Mouse (Mus musculus) gonadal fat pad, adult 2 months (tissue): Measurements from ENCODE around the gene Fam181a. TPM values are rescaled to one million over a fixed set of nuclear protein-coding genes. Genes with fewer than 3 reads are reported as not detected.
A peak's percentile ranks its signal among the peaks of the same experiment; 100 is the strongest.

ENCODE experiments used
- DNase-seq: peaks from one replicate; pipeline ENCODE4 v3.0.0-alpha.2; 2012; ENCODE audit warnings: low read depth
- polyA plus RNA-seq: library from polyadenylated mRNA; depleted of rRNA; stranded (reverse); fragments of >200 nt; gene quantifications from 2 replicates; pipeline ENCODE4 v1.2.3, GENCODE M21; 2012

Gene Fam181a
- polyA plus RNA-seq, 1 experiment, result 0.14 TPM

DNA sequence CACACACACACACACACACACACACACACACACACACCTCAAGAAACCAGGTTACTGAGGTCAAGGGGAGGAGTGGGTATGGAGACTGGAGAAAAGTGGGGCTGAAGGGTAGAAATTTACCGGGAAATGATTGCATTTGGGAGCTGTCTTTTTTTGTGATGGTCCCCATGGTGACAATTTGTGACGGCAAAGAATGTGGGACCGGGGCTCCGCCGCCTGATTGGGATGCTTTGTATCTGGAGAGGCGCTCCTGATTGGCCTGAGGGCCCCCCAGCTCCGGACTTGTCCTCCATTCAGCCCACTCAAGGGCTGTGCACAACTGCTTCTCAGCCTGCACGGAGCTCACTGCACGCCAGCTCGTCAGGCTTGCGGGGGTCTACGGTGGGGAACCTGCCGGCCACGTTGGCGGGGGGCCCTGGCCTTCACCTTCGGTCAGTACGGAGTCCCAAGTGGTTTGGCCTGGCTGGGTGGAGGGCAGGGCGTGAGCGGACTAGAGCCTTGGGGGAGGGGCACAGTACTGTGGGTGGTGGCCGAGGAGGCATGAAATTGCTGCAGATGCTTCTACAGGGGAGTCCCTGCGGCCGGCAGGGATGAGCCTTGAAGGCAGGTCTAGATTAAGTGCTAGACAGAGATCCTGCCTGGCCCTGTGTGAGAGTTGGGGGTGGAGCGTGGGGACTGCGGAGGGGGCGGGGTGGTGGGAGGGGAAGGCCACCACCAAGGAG lies 4.0 kb downstream of the Fam181a start:
- no peak for DNase-seq

DNA sequence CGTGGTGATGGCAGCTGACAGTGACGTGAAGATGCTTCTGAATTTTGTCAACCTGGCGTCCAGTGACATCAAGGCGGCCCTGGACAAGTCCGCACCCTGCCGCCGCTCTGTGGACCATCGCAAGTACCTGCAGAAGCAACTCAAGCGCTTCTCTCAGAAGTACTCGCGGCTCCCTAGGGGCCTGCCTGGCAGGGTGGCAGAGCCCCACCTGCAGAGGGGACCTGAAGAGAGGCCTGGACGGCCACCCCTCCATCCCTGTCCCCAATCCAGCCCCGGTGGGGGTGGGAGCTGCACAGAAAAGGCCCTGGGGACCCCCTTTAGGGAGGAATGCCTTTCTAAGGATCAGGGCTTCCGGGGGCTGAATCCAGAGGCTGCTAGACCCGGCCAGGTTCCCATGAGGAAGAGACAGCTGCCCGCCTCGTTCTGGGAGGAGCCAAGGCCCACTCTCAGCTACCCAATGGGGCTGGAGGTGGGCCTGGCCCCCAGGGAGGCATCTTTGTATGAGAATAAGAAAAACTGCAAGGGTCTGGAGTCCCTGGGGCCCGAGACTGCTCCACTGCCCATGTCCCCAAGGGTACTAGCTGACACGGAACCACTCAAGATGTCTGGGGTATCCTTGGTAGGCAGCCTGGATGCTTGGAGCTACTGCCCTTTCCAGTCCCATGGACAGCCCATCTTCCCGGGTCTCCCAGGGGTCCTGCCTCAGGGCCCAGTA lies 5.2 kb downstream of the Fam181a start:
- no peak for DNase-seq

DNA sequence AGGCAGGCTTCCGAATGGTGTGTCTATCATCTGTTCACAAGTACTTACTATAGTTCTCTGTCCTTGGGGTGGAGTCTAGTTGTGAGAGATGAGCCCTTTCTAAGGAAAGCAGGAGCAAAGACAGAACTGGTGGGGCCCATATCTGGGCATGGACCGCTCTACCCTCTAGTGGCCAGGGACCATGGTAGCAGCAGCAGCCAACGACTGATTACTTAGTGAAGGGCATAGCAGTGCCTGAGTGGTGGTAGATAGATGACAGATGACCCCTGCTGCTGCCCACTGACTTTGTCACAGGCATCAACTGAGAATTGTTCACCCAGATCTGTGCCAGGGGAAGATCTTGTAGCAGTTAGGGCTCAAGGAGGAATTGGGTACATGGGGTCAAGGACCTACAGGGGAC lies 12.0 kb downstream of the Fam181a start:
- no peak for DNase-seq

DNA sequence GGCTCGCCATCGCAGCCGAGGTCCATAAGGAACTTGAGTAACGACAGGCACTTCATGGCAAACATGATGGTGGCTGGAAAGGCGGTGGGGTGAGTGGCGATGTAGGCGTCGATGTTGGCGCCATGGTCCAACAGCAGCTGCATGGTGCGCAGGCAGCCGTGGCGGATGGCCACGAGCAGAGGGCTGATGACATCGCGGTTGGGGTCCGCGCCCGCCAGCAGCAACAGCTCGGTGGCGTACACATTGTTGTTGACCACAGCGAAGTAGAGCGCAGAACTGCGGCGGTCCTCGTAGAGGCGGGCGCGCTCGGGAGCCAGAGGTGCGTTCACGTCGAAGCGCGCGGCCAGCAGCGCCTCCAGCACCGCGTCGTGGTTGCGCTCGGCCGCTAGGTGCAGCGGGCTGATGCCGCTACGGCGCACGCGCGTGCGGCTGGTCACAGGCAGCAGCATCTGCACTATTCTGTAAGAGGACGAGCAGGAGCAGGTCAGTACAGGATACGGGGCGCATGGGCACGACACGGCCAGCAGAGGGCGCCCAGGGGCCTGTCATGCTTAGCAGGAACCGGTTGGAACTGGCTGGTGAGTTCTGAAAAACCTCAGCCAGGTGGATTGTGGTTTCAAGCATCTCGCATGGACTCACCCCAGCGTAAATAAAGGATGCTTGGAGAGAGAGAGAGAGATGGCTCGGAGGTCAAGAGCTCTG lies 14.5 kb downstream of the Fam181a start:
- no peak for DNase-seq

DNA sequence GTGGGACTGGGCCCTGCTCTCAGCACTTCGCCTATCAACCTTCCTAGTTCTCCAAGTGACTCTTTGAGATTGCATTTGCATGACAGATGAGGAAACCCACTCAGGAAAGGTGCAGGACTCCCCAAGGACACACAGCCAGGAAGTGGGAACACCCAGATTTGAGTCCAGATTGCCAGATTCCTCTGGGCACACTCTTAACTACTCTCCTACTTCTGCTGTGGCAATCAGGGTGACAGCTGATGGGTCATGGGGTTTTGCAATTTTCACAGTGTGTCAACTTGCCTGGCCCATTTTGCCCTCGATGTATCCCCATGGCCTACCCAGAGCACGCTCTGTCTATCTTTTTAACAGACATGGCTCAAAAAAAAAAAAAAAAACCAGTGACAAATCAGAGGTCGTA lies 15.8 kb downstream of the Fam181a start:
- peak; percentile 51 for DNase-seq

DNA sequence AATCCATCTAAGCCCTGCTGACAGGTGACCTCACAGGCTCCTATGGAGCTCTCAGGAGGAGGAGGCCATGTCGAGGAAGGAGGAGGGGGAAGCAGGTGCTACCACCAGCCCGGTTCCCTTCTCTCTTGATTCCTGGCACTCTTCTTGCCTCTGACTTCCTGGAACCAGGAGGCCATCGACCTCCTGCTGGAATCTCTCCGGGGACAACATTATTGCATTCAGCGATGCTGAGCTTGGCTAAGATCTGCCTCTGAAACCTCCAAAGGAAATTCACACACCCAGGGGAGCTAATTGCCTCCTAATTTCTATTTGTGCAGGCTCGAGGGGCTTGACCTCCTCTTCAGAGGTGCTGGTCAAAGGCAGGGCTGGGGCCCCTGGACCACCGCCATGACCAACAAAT lies 16.3 kb downstream of the Fam181a start:
- DNase-seq, result no peak

DNA sequence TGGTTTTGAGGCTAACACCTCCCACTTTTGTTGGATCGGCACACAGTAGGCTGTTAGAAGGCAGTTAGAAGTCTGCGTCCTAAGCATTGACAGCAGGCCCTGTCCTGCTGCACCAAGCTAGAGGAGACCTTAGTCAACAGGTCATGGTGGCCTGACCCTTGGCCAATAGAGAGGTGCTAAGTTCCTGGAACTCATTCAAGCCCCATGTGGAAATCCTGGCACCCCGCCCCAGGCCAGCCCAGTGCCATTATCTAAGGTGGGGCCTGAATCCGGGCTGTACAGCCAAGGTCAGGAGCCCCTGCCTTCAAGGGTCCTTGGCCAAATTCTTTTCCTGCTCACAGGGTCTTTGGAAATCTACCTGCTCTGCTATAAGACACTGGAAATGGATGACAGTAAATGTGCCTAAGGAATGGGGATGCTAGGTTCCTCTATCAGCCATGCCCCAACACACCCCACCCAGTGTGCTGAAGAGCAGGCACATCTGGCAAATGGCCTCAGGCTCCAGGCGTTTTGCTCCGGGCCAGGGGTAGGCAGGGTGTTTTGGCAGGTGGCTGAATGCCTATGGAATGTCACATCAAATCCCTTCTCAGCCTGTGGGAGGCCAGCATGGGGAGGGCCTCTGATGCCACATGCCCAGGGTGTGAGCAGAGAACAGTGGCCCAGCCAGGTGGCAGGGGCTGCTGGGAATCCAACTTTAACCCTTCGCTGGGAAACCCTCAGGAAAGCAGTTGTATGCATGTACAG lies 17.8 kb downstream of the Fam181a start:
- no peak for DNase-seq

DNA sequence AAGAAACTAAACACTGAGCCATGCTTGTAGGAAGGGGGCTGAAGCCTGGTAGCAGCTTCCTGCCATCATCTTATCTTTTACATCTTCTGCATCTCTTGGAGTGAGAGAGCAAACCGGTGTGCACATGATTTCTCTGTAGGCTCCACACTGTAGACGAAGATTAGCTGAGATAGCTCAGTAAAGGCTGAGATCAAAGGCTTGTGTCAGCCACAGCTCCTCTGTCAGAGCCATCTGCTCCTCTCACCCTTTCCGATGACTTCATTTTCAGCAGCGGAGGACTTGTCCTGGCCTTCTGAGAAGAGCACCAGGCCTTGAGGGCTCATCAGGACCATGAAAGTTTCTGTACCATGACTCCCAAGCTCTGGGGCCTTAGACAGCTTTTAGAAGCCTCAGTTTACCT lies 20.7 kb downstream of the Fam181a start:
- no peak for DNase-seq

DNA sequence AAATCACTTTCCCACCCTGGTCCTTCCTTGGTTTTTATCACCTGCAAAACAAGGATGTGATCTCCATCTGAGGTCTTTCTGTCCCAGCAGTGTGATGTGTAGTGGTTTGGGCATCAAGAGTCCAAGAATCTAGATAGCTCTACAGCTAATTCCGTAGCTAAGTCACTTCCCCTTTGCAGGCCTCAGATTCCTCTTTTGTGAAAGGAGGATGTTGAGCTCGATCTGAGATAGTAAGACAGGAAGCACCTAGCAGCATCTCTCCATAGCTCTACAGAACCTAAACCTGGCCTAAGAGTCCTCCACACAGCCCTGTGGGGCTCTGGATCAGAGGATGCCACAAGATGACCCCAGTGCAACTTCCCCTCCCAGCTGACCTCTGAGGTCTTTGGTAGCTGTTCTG lies 22.1 kb downstream of the Fam181a start:
- no peak for DNase-seq

DNA sequence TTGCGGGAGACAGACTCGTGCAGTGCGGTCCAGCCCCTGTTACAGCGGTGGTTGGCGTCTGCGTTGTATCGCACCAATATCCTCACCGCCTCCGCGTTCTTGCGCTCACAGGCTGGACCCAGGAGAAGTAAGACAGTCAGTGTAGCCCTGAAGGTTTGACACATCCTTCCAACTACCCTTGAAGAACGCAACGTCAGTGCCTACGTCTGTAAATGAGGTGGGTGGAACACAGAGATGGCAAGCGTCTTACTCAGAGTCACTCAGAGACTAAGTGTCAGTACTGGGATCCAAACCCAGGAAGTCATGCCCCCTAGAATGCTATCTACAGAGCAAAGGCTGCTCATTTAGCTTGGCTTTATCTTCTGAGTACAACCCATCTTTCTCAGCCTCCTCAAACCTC lies 22.7 kb downstream of the Fam181a start:
- DNase-seq, result no peak

DNA sequence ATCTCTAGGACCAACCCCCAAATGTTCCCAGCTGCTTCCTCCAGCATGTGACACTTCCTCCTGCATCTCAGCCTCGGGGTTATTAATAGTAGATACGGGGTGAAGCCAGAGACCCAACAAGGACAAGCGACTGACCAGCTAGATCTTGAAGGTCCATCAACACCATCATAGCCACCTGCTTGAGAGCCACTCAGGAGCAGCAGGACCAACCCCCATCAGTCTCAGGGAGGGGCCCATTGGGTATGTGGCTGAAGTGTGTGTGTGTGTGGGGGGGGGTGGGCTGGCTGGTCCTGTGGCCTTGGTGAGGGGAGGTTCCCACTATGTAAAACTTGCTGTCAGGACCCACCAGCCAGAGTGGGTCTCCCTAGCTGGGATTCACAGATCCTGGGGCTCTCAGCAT lies 26.0 kb downstream of the Fam181a start:
- no peak for DNase-seq

DNA sequence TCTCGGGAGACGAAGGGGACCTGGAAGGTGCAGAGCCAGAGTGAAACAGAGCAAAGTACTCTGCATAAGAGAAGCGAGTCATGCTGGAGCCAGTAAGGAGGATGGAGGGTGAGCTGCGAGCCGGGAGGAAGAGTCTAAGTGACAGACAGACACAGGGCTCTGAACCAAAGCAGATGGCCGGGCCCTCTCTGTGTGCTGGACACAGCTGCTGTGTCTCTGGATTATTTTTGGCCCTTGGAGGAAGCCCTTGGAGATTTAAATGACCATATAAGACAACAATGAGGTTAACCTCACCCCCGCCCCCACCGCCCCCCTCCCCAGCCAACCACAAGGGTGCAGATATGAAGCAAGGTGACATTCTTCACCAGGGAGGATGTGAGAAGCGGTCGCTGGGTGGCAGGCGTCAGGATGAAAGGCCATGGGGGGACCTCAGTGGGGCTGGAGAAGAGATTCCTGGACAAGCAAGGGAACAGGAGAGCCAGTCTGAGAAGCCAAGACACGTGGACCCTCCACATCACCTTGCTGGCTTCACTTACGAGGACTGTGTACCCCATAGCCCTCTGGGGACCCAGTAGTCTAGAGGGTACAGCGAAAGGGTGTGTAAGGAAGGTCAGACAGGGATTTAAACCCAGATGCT lies 27.5 kb downstream of the Fam181a start:
- DNase-seq, result no peak

DNA sequence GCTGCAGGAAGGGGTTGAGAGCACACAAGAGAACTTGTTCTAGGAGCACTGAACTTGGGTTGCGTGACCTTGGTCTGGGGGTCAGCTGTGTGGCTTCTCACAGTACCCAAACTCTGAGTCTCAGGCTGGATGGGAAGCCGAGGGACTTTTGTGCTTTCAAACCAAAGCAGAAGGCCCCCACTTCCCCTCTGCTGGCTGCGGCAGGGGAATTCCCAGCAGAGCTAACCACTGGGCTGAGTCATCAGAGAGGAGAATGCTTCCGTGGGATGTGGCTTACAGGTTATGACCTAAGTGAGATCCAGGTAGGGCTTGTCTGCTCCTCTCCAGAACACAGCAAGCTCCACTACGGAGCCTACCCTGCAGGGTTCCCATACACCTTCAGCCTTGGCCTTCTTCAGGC lies 30.4 kb downstream of the Fam181a start:
- no peak for DNase-seq

DNA sequence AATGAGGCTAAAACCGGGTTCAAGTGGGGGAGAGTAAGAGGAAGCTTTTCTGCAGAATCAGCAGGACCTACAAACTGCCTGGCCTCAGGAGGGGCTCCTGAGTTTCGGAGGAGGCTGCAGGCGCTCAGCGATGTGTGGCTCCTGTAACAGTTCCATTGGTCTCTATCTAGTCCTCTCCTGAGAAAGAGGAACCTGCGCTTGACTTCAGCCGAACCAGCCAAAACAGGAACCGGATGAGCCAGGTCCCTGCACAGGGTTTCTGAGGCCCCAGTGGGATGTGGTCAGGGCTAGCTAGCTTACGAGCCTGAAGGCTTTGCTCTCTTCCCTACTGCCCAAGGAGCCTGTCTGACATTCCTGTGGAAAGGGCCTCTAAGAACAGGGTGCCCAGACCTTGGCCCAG lies 32.7 kb downstream of the Fam181a start:
- no peak for DNase-seq

DNA sequence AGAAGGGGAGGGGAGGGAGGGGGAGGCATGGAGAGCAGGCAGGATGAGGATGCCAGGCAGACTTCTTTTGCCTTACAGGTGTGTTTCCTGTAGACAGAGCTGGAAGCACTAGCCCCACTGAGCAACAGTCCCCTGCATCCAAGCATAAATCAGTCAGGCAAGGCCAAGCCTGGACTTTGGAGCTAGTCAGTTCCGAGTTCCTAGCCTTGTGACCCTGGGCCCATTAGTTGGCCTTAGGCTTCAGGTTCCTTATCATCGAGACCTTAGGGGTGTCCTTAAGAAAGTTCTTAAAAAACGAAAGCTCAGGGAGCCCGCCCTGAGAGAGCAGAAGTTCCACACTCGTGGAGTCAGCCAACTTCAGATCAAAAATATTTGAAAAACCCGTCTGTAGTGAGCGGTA lies 34.2 kb downstream of the Fam181a start:
- DNase-seq, result no peak

DNA sequence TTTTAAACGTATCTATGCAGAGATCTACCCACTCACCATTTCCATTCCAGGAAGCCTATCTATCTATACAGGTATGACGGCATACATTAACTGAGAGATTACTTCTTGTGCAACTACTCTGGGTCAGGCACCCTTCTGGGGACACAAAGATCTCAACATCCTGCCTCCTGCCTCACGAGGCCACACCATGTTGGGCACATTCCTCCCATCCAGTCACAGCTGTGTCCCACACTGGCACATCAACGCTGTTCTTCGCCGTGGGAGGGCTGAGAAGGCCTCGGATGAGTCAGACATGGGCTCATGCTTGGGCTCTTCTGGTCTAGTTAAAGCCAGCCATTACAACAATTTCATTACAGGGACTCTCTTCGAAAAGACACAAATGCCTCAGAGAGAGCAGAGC lies 36.2 kb downstream of the Fam181a start:
- DNase-seq, result no peak

DNA sequence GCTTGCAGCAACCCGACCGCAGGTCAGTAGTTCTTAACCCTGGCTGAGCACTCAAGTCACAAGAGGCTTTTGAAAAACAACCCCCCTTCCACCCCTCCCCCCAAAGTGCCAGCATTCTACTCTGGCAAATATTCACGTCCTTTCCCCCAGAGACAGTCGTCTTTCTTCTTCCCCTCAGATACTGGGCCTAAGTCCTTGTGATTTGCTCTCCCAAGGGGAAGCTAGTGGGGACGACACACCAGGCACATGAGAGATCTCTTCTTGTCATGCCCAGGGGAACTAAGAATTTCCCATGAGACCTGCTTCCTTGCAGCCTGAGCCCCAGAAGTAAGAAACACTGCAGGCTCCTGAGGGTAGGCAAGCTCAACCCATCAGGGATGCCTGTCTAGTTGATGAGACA lies 36.6 kb downstream of the Fam181a start:
- no peak for DNase-seq

DNA sequence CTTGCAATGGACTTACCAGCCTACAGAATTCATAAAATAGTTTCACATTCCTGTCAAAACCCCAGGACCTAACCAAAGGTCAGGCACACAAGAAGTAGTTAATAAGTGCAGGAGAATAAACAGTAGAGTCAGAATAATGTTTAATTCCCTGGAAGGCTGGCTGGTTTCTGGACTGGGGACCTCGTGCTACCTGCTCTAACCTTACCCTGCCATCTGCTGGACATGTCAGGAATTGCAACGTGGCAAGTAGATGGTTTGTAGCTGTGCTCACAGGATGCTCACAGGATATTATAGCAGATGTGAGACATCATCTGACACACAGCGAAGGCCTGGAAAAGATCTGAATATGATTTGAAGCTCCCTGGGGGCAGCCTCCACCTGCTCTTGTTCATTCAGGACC lies 37.7 kb downstream of the Fam181a start:
- DNase-seq, result no peak

DNA sequence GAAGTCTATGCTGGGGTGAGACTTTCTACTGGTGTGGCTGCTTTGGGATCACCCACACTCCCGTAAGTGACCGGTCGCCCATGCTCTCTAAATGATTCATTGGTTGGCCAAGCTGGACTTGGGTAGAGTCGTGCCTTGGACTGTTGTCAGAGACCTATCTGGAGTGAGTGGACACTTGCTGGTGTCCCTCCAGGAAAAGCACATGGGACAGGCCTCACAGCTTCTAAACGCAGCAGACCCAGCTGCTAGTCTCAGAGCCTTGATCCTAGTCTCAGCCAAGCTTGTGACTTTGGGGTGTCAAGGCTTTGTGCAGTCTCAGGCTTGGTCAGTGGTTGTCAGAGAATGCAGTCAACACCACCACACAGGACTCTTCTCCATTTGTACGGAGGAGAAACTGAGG lies 42.0 kb downstream of the Fam181a start:
- DNase-seq, result no peak

DNA sequence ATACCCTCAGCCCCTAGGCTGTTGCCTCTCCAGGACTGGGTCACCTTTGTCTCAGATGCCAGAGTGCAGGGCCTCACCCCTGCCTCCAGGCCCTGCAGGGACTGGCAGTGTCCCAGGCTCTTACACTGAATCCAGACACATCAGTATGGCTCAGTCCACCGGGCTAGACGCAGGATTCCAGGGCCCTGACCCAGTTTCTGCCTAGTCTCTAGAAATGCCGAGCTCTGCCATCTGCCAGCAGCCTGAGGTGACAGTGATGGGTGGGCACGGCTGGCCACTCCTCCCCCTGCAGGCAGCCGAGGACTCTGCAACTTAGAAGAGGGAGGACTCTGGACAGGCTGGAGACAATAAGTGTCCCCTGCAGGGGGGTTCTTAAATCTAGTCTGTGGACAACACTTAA lies 42.8 kb downstream of the Fam181a start:
- no peak for DNase-seq

DNA sequence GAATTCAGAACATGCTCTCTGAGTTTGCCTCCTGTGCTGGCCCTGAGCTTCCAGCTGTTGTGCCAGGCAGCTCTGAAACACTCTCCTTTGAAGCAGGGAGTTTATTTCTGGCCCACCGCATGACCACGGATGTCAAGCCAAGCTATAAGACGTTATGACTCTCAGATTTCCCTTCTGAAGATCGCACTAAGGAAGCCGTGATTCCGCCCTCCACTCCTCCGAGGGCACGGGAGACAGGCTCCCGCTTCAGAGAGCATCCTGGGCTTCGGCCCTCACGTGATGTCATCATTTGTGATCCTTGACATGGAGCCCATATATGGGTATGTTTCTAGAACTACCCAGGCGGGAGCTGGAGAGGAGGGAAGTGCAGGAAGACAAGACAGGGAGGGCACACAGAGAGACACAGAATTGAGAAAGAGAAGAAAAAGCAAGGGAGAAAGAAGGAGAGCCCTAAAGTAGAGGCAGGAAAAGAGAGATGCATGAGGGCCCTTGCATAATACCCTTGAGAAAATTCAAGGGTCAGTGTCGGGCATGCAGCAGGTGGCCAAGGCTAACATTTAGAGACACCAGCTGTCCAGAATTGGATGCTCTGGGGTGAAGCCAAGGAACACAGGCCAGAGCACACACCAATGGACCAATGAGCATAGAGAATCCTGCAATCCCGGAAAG lies 45.1 kb downstream of the Fam181a start, which contains the start of gene Asb2:
Asb2 (minus strand) TSS at position 256 of the 669 bp plus-strand sequence.
- no peak for DNase-seq
